Mouse (Mus musculus) megakaryocyte, embryonic 14.5 days (primary cell): ENCODE data around the gene Taf15.

Source experiments
- FLI1 ChIP-seq: IDR thresholded peaks from 2 replicates; pipeline ENCODE4 v1.6.1; 2012; ENCODE audit warnings: low read length, inconsistent platforms, mixed read lengths
- GATA1 ChIP-seq: IDR thresholded peaks from 3 replicates; pipeline ENCODE4 v1.6.1; 2012; ENCODE audit warnings: mixed read lengths, low read length, inconsistent platforms, borderline replicate concordance

DNA sequence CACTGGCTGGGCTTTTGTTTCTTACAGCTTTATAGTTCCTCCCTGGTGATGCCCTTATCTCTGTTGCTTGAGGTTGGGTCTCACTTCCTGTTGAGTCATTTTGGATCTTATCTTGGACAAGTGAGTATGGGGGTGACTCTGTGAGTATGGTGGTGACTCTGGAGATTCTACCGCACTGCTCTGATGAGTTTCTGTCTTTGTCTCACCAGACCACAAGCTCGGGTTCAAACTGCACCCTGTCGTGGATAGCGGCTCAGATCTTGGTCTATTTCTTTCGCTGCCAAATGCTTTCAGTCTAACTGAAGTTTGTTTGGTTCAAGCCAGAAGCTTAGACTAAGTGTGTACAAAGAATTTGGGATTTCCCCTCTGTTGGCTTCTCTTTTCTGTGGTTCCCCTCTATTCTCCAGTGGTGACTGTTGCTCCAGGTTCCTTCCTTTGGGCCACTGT lies 77.3 kb downstream of the Taf15 start:
- TF ChIP-seq GATA1 (peak; percentile 76; the same call in 1 of the 3 replicates), FLI1 (no peak)
